Mouse (Mus musculus) megakaryocyte, embryonic 14.5 days (primary cell): ENCODE data around the gene Pik3cd.

Experiments used
- FLI1 ChIP-seq: IDR thresholded peaks from 2 replicates; pipeline ENCODE4 v1.6.1; 2012; ENCODE audit warnings: low read length, inconsistent platforms, mixed read lengths
- GATA1 ChIP-seq: IDR thresholded peaks from 3 replicates; pipeline ENCODE4 v1.6.1; 2012; ENCODE audit warnings: mixed read lengths, low read length, inconsistent platforms, borderline replicate concordance

DNA sequence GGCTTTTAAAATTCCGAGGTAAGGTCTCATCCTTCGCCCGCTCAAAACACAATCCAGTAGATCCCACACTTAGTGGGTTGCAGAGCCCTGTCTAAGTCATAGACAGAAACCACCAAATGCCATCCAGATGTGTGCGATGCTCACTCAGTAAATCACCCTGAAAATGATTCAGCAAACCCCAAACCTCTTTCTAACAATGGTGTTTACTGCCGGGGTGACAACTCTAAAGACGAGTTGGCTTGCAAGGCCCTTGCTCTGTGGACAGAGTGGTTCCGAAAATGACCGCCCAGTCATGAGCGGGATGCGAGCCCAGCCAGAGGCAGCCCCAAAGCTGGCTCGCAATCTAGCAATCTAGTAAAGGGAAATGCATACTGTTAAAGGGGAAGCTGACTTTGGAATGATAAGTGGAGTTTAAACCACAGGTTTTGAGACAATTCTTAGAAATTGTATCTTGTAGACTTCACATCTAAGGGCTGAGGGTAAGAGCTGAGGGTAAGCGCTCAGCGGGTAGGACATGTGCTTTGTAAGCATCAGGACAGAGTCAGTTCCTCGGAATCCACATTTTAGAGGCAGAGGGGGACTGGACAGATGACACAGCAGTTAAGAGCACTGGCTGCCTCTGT is 40.3 kb downstream of the Pik3cd start:
- TF ChIP-seq GATA1 (peak; percentile 80; the same call in 2 of the 3 replicates), FLI1 (no peak)
